Mouse (Mus musculus): ENCODE data around the gene Actg1. TPM values are rescaled to one million over a fixed set of nuclear protein-coding genes. Genes with fewer than 3 reads are reported as not detected.
"Not testable (repeated sequence)": the region's sequence is repeated elsewhere in the genome, so short reads cannot be mapped to it uniquely, and the experiment has no call there.

The Actg1 gene
- polyA plus RNA-seq, 1 experiment from 2014 or later, result 2,251 TPM

- H3K9me3 ChIP-seq (replicated peaks; ENCODE audit: low read length), result no peaks in the 10 kb centered on the region
- peak overlapping the region; percentile 99 for H3K9ac ChIP-seq (ENCODE audit: low read depth, low read length)
- peak overlapping the region; percentile 95 for H3K4me3 ChIP-seq (replicated peaks; ENCODE audit: low read depth, low read length)
- H3K4me1 ChIP-seq (replicated peaks; ENCODE audit: insufficient read depth, low read length), result peaks cover 8% of the 10 kb centered on the region
- no peaks in the 10 kb centered on the region for H3K27me3 ChIP-seq (ENCODE audit: insufficient read depth, low read length)
- peak; percentile 16 for ATAC-seq (replicated peaks; ENCODE audit: low FRiP score, low read depth)
- H3K27ac ChIP-seq, result peak overlapping the region; percentile 100
- H3K4me2 ChIP-seq (ENCODE audit: low read length), result peak overlapping the region; percentile 97
- peak; percentile 65 for DNase-seq (ENCODE audit: low spot score)
- WGBS, result 2% methylated on average over 50 of the region's 53 CpGs
- no peak for TF ChIP-seq CTCF (IDR thresholded peaks at IDR 0.05; ENCODE audit: low read depth)
- H3K36me3 ChIP-seq (ENCODE audit: insufficient read depth, low read length), result peaks cover 10% of the 10 kb centered on the region
Observed at GRCm38 (mm10) chr11:120348684-120349370, 485 bp upstream of the Actg1 start.

GRCm38 (mm10) chr11:120347301-120347700 is 1.0 kb downstream of the Actg1 start:
- peak overlapping the region; percentile 95 for H3K4me3 ChIP-seq (replicated peaks; ENCODE audit: low read depth, low read length)
- DNase-seq (ENCODE audit: low spot score) (no peak), ATAC-seq (replicated peaks; ENCODE audit: low FRiP score, low read depth) (no peak)
- H3K36me3 ChIP-seq (ENCODE audit: insufficient read depth, low read length), result peaks cover 10% of the 10 kb centered on the region
- WGBS, result 4% methylated on average over 9 of the region's 10 CpGs
- H3K27me3 ChIP-seq (ENCODE audit: insufficient read depth, low read length), result no peaks in the 10 kb centered on the region
- TF ChIP-seq CTCF (IDR thresholded peaks at IDR 0.05; ENCODE audit: low read depth), result no peak
- no peaks in the 10 kb centered on the region for H3K9me3 ChIP-seq (replicated peaks; ENCODE audit: low read length)
- H3K9ac ChIP-seq (ENCODE audit: low read depth, low read length), result peak overlapping the region; percentile 99
- H3K4me1 ChIP-seq (replicated peaks; ENCODE audit: insufficient read depth, low read length), result peaks cover 8% of the 10 kb centered on the region
- no peak overlapping the region for H3K27ac ChIP-seq
- H3K4me2 ChIP-seq (ENCODE audit: low read length), result peak overlapping the region; percentile 97

- not testable (repeated sequence) for H3K9me3 ChIP-seq (replicated peaks; ENCODE audit: low read length); DNase-seq (ENCODE audit: low spot score); ATAC-seq (replicated peaks; ENCODE audit: low FRiP score, low read depth); H3K27me3 ChIP-seq (ENCODE audit: insufficient read depth, low read length); H3K27ac ChIP-seq; H3K9ac ChIP-seq (ENCODE audit: low read depth, low read length); H3K4me1 ChIP-seq (replicated peaks; ENCODE audit: insufficient read depth, low read length)
- Histone ChIP-seq H3K4me2 (ENCODE audit: low read length) (peak overlapping the region; percentile 63), H3K36me3 (ENCODE audit: insufficient read depth, low read length) (peaks cover 10% of the 10 kb centered on the region), H3K4me3 (replicated peaks; ENCODE audit: low read depth, low read length) (peak overlapping the region; percentile 40)
- WGBS, result 17% methylated on average over 8 of the region's 13 CpGs
Observed at GRCm38 (mm10) chr11:120346383-120347034, 1.8 kb downstream of the Actg1 start.

- Histone ChIP-seq H3K27ac (peak overlapping the region; percentile 2; the same call in 1 of the 2 replicates), H3K9me3 (replicated peaks; ENCODE audit: low read length) (no peaks in the 10 kb centered on the region), H3K9ac (ENCODE audit: low read depth, low read length) (no peak overlapping the region), H3K4me2 (ENCODE audit: low read length) (peak overlapping the region; percentile 46), H3K4me1 (replicated peaks; ENCODE audit: insufficient read depth, low read length) (peaks cover 4% of the 10 kb centered on the region), H3K36me3 (ENCODE audit: insufficient read depth, low read length) (peaks cover 10% of the 10 kb centered on the region), H3K4me3 (replicated peaks; ENCODE audit: low read depth, low read length) (0 out of 2 replicates have a peak overlapping the region, but pooled peaks have one; percentile 1), H3K27me3 (ENCODE audit: insufficient read depth, low read length) (no peaks in the 10 kb centered on the region)
- 22% methylated on average over 1 of the region's 1 CpGs for WGBS
- no peak for TF ChIP-seq CTCF (IDR thresholded peaks at IDR 0.05; ENCODE audit: low read depth)
- ATAC-seq (replicated peaks; ENCODE audit: low FRiP score, low read depth) (no peak), DNase-seq (ENCODE audit: low spot score) (no peak)
Observed at GRCm38 (mm10) chr11:120345067-120345681, 3.2 kb downstream of the Actg1 start.

GRCm38 (mm10) chr11:120344310-120344920 is 3.9 kb downstream of the Actg1 start:
- Histone ChIP-seq H3K27ac (peak overlapping the region; percentile 66; the same call in 1 of the 2 replicates), H3K4me1 (replicated peaks; ENCODE audit: insufficient read depth, low read length) (peaks cover 4% of the 10 kb centered on the region; the same call in 1 of the 2 replicates), H3K36me3 (ENCODE audit: insufficient read depth, low read length) (peaks cover 10% of the 10 kb centered on the region), H3K9ac (ENCODE audit: low read depth, low read length) (no peak overlapping the region), H3K9me3 (replicated peaks; ENCODE audit: low read length) (no peaks in the 10 kb centered on the region), H3K4me2 (ENCODE audit: low read length) (peak overlapping the region; percentile 46), H3K4me3 (replicated peaks; ENCODE audit: low read depth, low read length) (no peak overlapping the region), H3K27me3 (ENCODE audit: insufficient read depth, low read length) (no peaks in the 10 kb centered on the region)
- 56% methylated on average over 5 of the region's 5 CpGs for WGBS
- ATAC-seq (replicated peaks; ENCODE audit: low FRiP score, low read depth), result no peak
- DNase-seq (ENCODE audit: low spot score), result no peak
- no peak for TF ChIP-seq CTCF (IDR thresholded peaks at IDR 0.05; ENCODE audit: low read depth)
